Mouse (Mus musculus) adipocyte (in vitro differentiated cells): ENCODE results near the gene Gm5346.
"Not testable (repeated sequence)": the region's sequence is repeated elsewhere in the genome, so short reads cannot be mapped to it uniquely, and the experiment has no call there.

Source experiments
- DNase-seq: peaks from one replicate; pipeline ENCODE4 v3.0.0-alpha.2; 2016; ENCODE audit warnings: low spot score

The Gm5346 gene

DNA sequence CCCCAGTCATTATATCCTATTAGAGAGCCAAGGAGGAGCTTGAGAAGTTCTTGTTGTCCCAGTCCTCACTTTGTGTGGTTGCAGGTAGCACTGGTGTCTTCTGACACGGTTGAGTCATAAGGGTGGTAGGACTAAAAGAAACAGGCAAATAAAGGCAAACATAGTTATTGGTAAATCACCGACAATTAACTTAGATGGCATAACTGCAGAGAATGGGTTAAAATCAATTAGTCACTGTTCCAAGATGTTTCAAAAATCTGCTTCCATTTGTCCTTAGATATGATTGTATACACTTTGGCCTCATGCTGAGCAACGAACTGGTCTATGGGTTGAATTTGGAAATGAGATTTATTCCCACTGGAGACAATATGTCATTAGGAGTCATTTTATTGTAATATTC lies at the start of gene Gm5346:
TSS of gene Gm5346 (minus strand) at position 101 of the 400 bp plus-strand sequence.
- DNase-seq: no peak

DNA sequence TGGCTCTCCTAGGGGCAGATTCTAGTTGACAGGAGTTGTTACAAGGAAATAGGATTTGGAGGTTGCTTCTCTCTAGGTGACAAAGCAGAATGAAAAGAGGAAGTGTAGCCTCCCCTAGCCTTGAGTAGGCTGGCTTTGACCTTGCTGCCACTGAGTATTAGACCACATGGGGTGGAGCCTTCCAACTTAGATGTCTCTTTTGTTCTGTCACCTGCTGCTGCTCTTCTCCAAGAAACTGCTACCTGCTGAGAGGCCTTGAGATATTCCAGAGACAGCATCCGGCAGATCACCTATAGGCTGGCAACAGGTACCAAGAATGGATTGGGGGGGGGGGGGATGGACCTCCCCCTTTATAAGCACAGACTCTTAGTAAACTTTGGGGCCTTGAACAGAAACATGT lies 11.0 kb downstream of the Gm5346 start:
- no peak for DNase-seq

DNA sequence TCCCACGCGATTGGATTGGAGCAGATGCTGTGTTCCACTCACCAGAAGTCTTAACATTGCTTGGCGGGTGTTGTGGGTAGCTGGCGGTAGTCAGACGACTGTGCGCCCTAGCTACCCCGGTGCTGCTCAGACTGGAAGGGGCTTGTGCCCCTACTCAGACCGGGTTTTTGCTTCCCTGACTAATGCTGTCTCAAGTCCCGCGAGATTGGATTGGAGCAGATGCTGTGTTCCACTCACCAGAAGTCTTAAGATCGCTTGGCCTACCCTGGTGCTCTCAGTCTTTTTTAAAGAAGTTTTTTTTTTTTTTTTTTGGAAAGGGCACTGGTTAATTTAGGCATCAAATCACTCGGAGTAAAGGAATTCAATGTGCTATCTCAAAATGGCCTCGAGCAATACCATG lies 23.4 kb downstream of the Gm5346 start:
- not testable (repeated sequence) for DNase-seq

DNA sequence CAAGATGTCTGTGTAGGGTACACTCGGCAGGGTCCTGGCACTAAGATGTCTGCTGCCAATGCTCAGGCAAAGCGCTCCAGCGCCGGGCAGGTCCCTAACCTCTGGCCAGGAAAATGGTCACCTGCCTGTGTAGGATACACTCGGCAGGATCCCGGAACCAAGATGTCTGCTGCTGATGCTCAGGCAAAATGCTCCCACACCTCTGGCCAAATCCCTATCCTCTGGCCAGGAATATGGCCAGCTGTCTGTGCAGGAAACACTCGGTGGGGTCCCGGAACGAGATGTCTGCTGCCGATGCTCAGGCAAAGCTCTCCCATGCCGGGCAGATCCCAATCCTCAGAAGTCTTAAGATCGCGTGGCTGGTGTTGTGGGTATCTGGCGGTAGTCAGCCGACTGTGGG lies 23.9 kb downstream of the Gm5346 start:
- not testable (repeated sequence) for DNase-seq

DNA sequence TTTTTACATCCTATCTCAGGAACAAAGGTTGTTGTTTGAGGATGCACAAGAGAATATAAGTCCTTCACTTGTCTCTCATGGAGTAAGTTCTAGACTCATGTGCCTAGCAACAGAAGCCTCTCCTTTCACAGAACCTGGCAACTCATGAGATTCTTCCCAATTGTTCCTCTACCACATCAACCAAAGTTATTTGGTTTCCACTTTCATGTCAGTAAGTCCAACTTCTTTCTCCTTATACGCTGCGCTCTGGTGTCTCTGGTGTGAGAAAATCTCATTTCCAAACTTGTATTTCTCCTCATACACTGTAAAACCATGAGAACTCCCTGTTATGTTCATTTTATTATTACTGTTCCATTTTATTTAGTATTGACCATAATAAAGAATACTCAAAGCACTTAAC lies 50.5 kb downstream of the Gm5346 start, which contains the start of gene Adam26a:
TSS of gene Adam26a (minus strand) at position 101 of the 400 bp plus-strand sequence.
- DNase-seq: not testable (repeated sequence)
